Mouse (Mus musculus): ENCODE measurements around the gene Morf4l2. TPM values are rescaled to one million over a fixed set of nuclear protein-coding genes. Genes with fewer than 3 reads are reported as not detected.
"Not testable (repeated sequence)": the region's sequence is repeated elsewhere in the genome, so short reads cannot be mapped to it uniquely, and the experiment has no call there.

Gene Morf4l2
- polyA plus RNA-seq, 1 experiment from 2014 or later, result 503 TPM

DNA sequence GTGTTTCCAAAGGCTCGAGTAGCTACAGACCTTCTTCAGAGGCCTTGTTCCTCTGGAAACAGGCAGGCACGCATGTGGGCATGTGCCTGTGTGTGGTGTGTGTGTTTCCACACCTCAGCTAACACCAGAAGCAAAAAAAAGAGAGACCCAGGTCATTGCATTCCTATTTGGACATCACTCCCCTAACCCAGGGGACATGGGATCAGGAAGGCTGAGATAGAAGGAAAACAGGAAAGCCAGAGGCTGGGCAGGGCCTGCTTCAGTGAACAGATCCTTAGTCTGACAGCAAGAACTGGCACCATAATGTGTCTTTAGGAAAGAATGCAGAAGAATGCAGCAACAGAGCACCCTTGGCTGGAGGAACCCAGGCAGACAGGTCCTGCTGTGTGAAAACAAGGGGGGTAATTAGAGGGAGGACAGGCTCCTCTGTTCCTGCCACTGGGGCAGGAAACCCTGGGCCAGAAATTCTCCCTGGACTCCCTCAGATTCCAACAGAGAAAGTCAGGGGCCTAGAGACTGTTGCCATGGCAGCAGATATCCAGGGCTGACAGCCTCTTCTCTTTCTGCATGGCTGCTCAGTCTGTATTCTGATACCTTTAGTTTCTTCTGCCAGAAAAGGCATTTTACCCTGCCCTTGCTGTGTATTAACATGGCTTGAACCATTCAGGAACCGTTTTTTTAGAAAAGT lies 51.7 kb downstream of the Morf4l2 start:
- H3K9me3 ChIP-seq; H3K27ac ChIP-seq; H3K4me3 ChIP-seq (replicated peaks); H3K36me3 ChIP-seq; H3K4me2 ChIP-seq; ATAC-seq (ENCODE audit: insufficient read depth, low FRiP score, low read depth); H3K4me1 ChIP-seq; H3K9ac ChIP-seq; H3K27me3 ChIP-seq (replicated peaks): not testable (repeated sequence)
- 57% methylated on average over 3 of the region's 3 CpGs for WGBS

Other genes with a start within 250 kb of the Morf4l2 start
- not detected in 2 replicates for gene Kir3dl1, start 225.7 kb downstream of the Morf4l2 start, polyA plus RNA-seq (2015; fragmentation: Nextera tagmentation; extraction: Ambion mirVana)
- not detected in 2 replicates for gene Kir3dl2, start 199.6 kb downstream of the Morf4l2 start, polyA plus RNA-seq (2015; fragmentation: Nextera tagmentation; extraction: Ambion mirVana)
- 7.2 and 9.0 TPM in 2 replicates for gene Tceal3, start 152.8 kb downstream of the Morf4l2 start, polyA plus RNA-seq (2015; fragmentation: Nextera tagmentation; extraction: Ambion mirVana)
- 8.6 and 8.8 TPM in 2 replicates for gene Tceal1, start 35.7 kb downstream of the Morf4l2 start, polyA plus RNA-seq (2015; fragmentation: Nextera tagmentation; extraction: Ambion mirVana)
- gene Glra4, start 36.5 kb upstream of the Morf4l2 start, polyA plus RNA-seq (2015; fragmentation: Nextera tagmentation; extraction: Ambion mirVana), result 0.08 TPM in 1 of 2 replicates, not detected in the other
- 4.7 and 5.2 TPM in 2 replicates for gene Plp1, start 79.0 kb upstream of the Morf4l2 start, polyA plus RNA-seq (2015; fragmentation: Nextera tagmentation; extraction: Ambion mirVana)
- gene Rab9b, start 125.1 kb upstream of the Morf4l2 start, polyA plus RNA-seq (2015; fragmentation: Nextera tagmentation; extraction: Ambion mirVana), result 0.57 and 0.62 TPM in 2 replicates
- not detected in 2 replicates for gene H2bfm, start 183.6 kb upstream of the Morf4l2 start, polyA plus RNA-seq (2015; fragmentation: Nextera tagmentation; extraction: Ambion mirVana)
- 41.3 and 52.1 TPM in 2 replicates for gene Tmsb15b2, start 231.8 kb upstream of the Morf4l2 start, polyA plus RNA-seq (2015; fragmentation: Nextera tagmentation; extraction: Ambion mirVana)
- 5.5 and 5.7 TPM in 2 replicates for gene Tmsb15l, start 233.2 kb upstream of the Morf4l2 start, polyA plus RNA-seq (2015; fragmentation: Nextera tagmentation; extraction: Ambion mirVana)
- 24.8 and 26.4 TPM in 2 replicates for gene Tmsb15b1, start 233.2 kb upstream of the Morf4l2 start, polyA plus RNA-seq (2015; fragmentation: Nextera tagmentation; extraction: Ambion mirVana)
- gene Zcchc18, start 249.5 kb upstream of the Morf4l2 start, polyA plus RNA-seq (2015; fragmentation: Nextera tagmentation; extraction: Ambion mirVana), result 17.5 and 18.2 TPM in 2 replicates